Mouse (Mus musculus) small intestine, adult 2 months (tissue): ENCODE measurements around the gene Pnpla1. TPM values are rescaled to one million over a fixed set of nuclear protein-coding genes. Genes with fewer than 3 reads are reported as not detected.

Source experiments
- H3K27ac ChIP-seq: fragments of 200-500 bp; 2 replicates; pipeline ENCODE4 v1.5.1; 2012; ENCODE audit warnings: low read depth, low read length, control low read depth, inconsistent platforms; ENCODE audit not compliant: insufficient read depth
- H3K27me3 ChIP-seq: fragments of 200-500 bp; 2 replicates; pipeline ENCODE4 v1.6.1; 2012; ENCODE audit warnings: mild to moderate bottlenecking, moderate library complexity, low read length, inconsistent platforms; ENCODE audit not compliant: control insufficient read depth, insufficient read depth
- H3K36me3 ChIP-seq: fragments of 200-500 bp; 2 replicates; pipeline ENCODE4 v1.6.1; 2012; ENCODE audit warnings: mild to moderate bottlenecking, low read length, control low read depth, inconsistent platforms; ENCODE audit not compliant: control insufficient read depth, insufficient read depth
- H3K4me1 ChIP-seq: fragments of 200-500 bp; 2 replicates; pipeline ENCODE4 v1.6.1; 2012; ENCODE audit warnings: low read length, inconsistent platforms, mixed read lengths; ENCODE audit not compliant: control insufficient read depth, insufficient read depth, insufficient read length
- H3K4me3 ChIP-seq: fragments of 200-500 bp; 2 replicates; pipeline ENCODE4 v1.5.1; 2012; ENCODE audit warnings: low read depth, mild to moderate bottlenecking, control low read depth, inconsistent platforms, low read length, moderate library complexity
- CTCF ChIP-seq: fragments of 200-500 bp; IDR thresholded peaks from 2 replicates; pipeline ENCODE4 v1.5.1; 2012; ENCODE audit warnings: low read depth, mild to moderate bottlenecking, control low read depth, inconsistent platforms, low read length, moderate library complexity, mixed read lengths; ENCODE audit not compliant: insufficient replicate concordance, insufficient read length; ENCODE audit errors: extremely low read depth
- POLR2A ChIP-seq: fragments of 200-500 bp; IDR thresholded peaks from 2 replicates; pipeline ENCODE4 v1.6.1; 2012; ENCODE audit warnings: low read depth, mild to moderate bottlenecking, control low read depth, inconsistent platforms, low read length, moderate library complexity
- WGBS: fragments of 180-500 bp; shearing (Covaris S2); methylation state at CpG from one replicate; pipeline ENCODE4 v1.1.7; 2018; 5-methylcytosine and 5-hydroxymethylcytosine counted together
- polyA plus RNA-seq: library from polyadenylated mRNA; depleted of rRNA; stranded (reverse); fragments of >200 nt; gene quantifications from 2 replicates; pipeline ENCODE4 v1.2.3, GENCODE M21; 2012

Gene Pnpla1
- polyA plus RNA-seq, 1 experiment: 0.77 TPM

DNA sequence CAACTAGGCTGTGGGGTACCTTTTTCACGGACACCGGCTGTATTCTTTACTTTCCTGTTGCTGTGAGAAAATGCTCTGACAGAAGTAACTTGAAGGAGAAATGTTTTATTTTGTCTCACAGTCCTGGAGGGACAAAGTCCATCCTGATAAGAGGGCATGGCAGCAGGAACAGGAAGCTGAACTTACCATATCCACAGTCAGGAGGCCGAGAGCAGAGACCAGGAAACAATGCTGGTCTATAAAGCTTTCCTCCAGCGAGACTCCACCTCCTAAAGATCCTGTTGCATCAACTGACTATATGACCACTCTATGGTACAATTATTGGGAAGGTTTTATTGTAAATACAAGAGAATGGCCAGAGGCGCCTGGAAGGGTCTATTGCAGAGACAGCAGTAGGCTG lies 14.5 kb upstream of the Pnpla1 start:
- TF ChIP-seq POLR2A (no peak), CTCF (no peak)
- Histone ChIP-seq H3K36me3 (peaks cover 6% of the 10 kb centered on the region), H3K4me3 (no peak overlapping the region), H3K27me3 (no peaks in the 10 kb centered on the region), H3K27ac (peak overlapping the region; percentile 91), H3K4me1 (peaks cover 16% of the 10 kb centered on the region; the same call in 1 of the 2 replicates)
- WGBS: 25% methylated on average over 5 of the region's 5 CpGs

DNA sequence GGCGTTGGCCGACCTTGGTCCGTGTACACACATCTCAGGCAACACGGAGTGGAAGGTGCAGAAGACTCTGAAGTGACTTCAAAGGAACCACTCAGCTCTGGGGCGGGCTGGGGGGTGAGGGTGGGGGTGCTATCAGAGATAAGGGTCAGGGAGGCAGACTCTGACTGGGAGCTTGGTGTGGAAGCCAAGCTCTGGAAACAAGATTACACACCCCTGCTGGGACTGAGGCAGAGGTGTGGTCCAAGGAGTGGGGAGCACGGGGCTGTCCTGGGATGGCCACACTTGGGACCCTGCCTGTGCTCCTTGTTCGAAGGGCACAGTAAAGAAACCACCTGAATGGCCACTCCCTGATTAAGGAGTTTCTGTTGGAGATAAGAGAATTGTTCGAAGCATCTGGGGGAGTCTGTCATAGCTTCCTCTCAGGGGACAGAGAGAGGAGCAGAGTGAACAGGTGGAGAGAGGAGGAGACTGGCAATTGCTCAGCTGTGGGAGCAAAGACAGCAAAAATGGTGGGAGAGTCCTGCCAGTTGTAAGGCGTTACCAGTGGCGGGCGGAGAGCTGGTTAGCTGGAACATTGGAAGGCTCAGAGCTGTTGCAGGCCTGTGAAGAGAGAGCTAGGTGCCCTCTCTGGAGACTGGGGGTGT lies 11.1 kb upstream of the Pnpla1 start:
- Histone ChIP-seq H3K4me3 (peak overlapping the region; percentile 50), H3K27me3 (no peaks in the 10 kb centered on the region), H3K36me3 (peaks cover 6% of the 10 kb centered on the region; the same call in 1 of the 2 replicates), H3K27ac (peak overlapping the region; percentile 95), H3K4me1 (peaks cover 22% of the 10 kb centered on the region)
- peak; percentile 57; the same call in 1 of the 2 replicates for TF ChIP-seq POLR2A
- TF ChIP-seq CTCF: no peak
- 21% methylated on average over 11 of the region's 11 CpGs for WGBS

DNA sequence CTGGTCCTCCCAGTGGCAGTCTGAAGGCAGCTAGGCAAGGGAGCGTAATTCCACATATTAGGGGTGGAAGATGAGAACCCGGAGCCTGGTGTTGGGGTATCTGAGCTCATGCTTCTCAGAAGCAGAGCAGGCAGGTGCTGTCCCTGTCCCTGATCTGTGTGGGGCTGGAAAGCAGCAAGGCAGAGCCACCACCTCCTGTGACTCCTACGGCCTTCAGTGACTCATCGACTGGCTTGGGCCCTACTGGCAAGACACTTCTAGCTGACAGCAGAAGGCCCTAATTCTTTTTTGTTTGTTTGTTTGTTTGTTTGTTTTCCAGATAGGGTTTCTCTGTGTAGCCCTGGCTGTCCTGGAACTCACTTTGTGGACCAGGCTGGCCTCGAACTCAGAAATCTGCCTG lies 7.7 kb upstream of the Pnpla1 start:
- H3K27me3 ChIP-seq: no peaks in the 10 kb centered on the region
- TF ChIP-seq CTCF (no peak), POLR2A (no peak)
- no peak overlapping the region for H3K27ac ChIP-seq
- peak overlapping the region; percentile 27; the same call in 1 of the 2 replicates for H3K4me3 ChIP-seq
- peaks cover 9% of the 10 kb centered on the region for H3K36me3 ChIP-seq
- 82% methylated on average over 5 of the region's 5 CpGs for WGBS
- peaks cover 17% of the 10 kb centered on the region for H3K4me1 ChIP-seq

DNA sequence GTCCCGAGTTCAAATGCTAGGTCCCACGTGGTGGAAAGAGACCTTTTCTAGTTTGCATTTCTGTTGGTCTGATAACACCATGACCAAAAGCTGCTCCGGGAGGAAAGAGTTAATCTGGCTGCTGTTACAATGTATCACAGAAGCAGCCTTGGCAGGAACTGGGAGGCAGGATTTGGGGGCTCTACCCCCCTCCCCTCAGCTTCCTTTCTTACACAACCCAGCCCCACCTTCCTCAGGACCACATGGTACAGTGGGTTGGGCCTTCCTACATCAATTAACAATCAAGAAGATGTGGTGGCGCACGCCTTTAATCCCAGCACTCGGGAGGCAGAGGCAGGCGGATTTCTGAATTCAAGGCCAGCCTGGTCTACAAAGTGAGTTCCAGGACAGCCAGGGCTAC lies 3.8 kb upstream of the Pnpla1 start:
- peaks cover 12% of the 10 kb centered on the region for H3K4me1 ChIP-seq
- no peak overlapping the region for H3K4me3 ChIP-seq
- TF ChIP-seq CTCF (no peak), POLR2A (no peak)
- 81% methylated on average over 7 of the region's 7 CpGs for WGBS
- no peaks in the 10 kb centered on the region for H3K27me3 ChIP-seq
- no peak overlapping the region for H3K27ac ChIP-seq
- H3K36me3 ChIP-seq: peaks cover 9% of the 10 kb centered on the region

DNA sequence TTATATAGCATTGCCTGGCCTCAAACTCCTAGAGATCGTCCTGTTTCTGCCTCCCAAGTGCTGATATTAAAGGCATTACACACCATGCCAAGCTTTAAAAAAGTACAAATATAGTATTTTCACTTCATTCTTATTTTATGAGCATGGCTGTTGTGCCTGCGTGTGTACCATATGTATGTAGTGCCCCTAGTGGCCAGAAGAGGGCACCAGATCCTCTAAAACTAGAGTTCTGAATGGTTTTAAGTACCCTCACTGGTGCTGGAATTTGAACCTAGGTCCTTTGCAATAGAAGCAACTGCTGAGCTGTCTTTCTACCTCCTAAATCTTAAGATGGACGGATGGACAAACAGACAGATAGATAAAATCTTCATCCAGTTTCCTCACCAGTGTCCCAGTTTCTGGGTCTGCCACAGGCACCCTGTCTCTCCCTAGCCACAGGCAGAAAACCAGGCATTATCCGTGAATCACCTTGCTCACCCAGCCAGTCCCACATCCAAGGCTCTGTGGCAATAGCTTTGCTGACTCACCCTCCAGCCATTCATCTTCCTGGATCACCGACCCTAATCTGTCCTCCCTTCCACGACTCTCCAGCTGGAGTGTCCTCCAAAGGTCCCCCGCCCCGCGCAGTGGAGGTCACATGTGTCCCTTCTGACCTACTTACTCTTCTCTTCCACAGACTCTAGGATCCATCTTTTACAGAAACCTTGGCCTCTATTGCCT lies 2.9 kb upstream of the Pnpla1 start:
- H3K36me3 ChIP-seq: peaks cover 9% of the 10 kb centered on the region
- WGBS: 63% methylated on average over 9 of the region's 9 CpGs
- H3K4me3 ChIP-seq: no peak overlapping the region
- H3K27me3 ChIP-seq: no peaks in the 10 kb centered on the region
- TF ChIP-seq POLR2A (no peak), CTCF (peak; percentile 27; the same call in 1 of the 2 replicates)
- peaks cover 7% of the 10 kb centered on the region for H3K4me1 ChIP-seq
- no peak overlapping the region for H3K27ac ChIP-seq

DNA sequence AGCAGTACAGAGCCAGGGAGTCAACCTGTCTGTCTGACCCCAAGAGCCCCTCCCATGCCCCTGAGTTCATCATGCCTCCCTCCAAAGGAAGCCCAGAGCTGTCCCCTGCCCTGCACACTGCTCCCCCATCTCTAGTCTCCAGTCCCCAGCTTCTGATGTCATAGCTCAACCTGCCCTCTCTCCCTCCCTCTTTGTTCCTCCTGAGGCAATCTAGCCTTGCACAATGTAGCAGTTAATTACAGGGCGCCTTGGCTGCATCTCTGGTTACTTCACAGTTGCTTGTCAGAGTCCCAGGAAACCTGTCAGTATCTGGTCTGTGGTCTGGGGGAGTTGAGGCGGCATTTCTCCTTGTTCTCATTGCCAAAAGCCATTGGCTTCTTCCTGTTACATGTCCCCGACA lies 2.2 kb upstream of the Pnpla1 start:
- Histone ChIP-seq H3K27ac (no peak overlapping the region), H3K27me3 (no peaks in the 10 kb centered on the region), H3K4me1 (0 out of 2 replicates have a peak, but pooled peaks cover 5% of the 10 kb centered on the region), H3K4me3 (no peak overlapping the region), H3K36me3 (peaks cover 9% of the 10 kb centered on the region)
- TF ChIP-seq POLR2A (no peak), CTCF (no peak)
- 66% methylated on average over 3 of the region's 3 CpGs for WGBS

DNA sequence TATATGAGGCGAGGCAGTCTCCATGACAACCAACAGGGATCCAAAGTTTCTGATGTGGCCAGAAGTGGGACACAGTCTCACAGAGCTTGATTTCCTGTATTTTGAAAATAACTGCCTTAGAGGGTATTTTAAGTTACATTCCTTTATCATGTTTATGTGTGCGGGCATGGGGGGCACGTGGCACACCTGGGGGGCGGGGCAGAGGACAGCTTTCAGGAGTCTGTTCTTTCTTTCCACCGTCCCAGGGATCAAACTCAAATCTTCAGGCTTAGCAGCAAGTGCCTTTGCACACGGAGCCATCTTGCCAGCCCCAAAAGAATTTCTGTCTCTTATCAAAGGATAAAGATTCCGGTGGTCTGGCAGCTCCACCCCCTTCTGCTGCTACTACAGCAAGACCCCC lies 5.7 kb downstream of the Pnpla1 start:
- H3K4me3 ChIP-seq: no peak overlapping the region
- H3K27me3 ChIP-seq: no peaks in the 10 kb centered on the region
- WGBS: 69% methylated on average over 7 of the region's 7 CpGs
- 0 out of 2 replicates have a peak, but pooled peaks cover 5% of the 10 kb centered on the region for H3K4me1 ChIP-seq
- H3K27ac ChIP-seq: no peak overlapping the region
- no peaks in the 10 kb centered on the region for H3K36me3 ChIP-seq
- TF ChIP-seq POLR2A (no peak), CTCF (no peak)
